Mouse (Mus musculus): ENCODE data around the gene Ptcd1. TPM values are rescaled to one million over a fixed set of nuclear protein-coding genes. Genes with fewer than 3 reads are reported as not detected.
"Not testable (repeated sequence)": the region's sequence is repeated elsewhere in the genome, so short reads cannot be mapped to it uniquely, and the experiment has no call there.

Ptcd1 gene
- polyA plus RNA-seq, 1 experiment, result 10.3 TPM

- 24% methylated on average over 10 of the region's 10 CpGs for WGBS
- no peak for DNase-seq (ENCODE audit: low read depth, low spot score)
Observed at GRCm38 (mm10) chr5:145116916-145117315, 50.0 kb downstream of the Ptcd1 start.

DNA sequence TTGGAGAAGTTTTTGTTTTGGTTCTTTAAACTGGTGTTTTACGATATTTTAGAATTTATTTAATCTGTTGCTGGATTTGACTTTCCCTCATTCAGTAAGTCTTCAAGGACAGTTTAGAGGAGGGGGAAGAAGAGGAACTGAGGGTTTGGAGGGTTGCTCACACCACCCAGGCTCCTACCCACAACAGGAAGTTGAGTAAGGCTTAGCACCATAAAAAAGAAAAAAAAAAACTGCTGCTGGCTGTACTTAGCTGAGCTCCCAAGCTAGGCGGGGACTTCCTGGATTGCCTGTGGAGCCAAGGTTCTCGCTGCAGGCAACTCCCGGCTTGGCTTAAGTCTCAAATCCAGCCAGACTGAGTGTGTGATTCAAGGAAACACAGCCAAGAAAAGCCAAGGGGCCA lies 50.6 kb downstream of the Ptcd1 start:
- WGBS, result 3% methylated on average over 4 of the region's 4 CpGs
- peak; percentile 74 for DNase-seq (ENCODE audit: low read depth, low spot score)

GRCm38 (mm10) chr5:145115736-145116135 lies 51.2 kb downstream of the Ptcd1 start:
- no peak for DNase-seq (ENCODE audit: low read depth, low spot score)
- WGBS, result 30% methylated on average over 5 of the region's 5 CpGs

DNA sequence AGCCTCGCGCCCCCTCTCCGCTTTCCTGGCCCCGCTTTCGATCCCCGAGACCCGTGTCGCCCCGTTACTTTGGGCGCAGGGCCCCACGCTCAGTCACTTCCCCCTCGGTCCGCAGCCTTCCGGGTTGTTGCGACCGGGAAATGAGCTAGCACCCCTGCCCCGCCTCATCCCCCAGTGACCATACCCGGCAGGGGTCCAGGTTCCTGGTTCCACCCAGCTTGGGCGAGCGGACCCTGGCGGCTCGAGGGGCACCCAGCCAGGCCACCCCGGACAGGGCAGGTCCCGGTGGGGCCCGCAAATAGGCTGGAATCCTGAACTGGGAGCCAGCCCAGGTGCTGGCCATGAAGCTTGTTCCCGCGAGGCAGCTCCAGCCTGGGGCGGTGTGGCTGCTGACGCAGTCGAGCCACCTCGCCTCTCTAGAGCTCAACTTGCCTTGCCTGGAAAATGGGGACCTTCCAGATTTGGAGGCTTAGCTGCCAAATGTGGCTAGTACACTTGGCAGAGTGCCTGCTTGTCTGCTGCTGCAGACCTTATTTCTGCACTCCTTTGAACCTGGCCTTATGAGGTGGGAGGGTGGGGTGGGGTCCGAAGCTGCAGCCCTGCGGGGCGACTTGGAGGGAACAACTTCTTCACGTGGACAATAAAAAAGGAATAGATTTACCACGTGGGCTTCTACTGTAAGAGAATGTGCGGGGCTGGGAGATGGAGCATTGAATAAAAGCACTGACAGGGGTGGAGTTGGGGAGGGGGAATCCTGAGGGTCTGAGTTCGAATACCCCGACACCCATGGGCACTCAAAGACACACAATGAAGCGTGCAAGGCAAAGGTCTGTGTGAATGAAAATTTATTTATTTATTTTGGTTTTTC lies 52.1 kb downstream of the Ptcd1 start:
- 4% methylated on average over 40 of the region's 40 CpGs for WGBS
- DNase-seq (ENCODE audit: low read depth, low spot score), result no peak

- WGBS, result 1% methylated on average over 51 of the region's 53 CpGs
- no peak for DNase-seq (ENCODE audit: low read depth, low spot score)
Observed at GRCm38 (mm10) chr5:145114071-145114605, 52.8 kb downstream of the Ptcd1 start, which contains the start of gene Arpc1b. Gene Arpc1b (plus strand): TSS chr5:145114215.

DNA sequence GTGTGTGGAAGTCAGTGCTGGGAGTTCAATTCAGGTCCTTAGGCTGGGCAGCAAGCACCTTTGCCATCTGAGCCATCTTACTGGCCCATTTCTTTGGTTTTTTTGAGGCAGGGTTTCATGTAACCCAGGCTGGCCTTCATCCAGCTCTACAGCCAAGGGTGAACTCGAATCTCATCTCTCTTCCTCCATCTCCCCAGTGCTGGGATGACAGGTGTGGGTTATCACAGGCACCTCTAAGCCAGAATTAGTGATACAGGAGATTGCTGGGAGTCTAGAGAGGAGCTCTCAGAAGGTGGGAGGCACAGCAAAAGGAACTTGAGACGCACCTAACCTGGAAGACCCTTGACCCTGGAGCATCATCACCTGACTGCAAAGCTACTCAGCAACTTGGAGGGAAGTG lies 53.5 kb downstream of the Ptcd1 start:
- no peak for DNase-seq (ENCODE audit: low read depth, low spot score)
- 6% methylated on average over 2 of the region's 2 CpGs for WGBS

GRCm38 (mm10) chr5:145112566-145112965 lies 54.3 kb downstream of the Ptcd1 start:
- WGBS, result 81% methylated on average over 8 of the region's 8 CpGs
- DNase-seq (ENCODE audit: low read depth, low spot score), result no peak

- 87% methylated on average over 6 of the region's 6 CpGs for WGBS
- DNase-seq (ENCODE audit: low read depth, low spot score), result no peak
Observed at GRCm38 (mm10) chr5:145110401-145110800, 56.5 kb downstream of the Ptcd1 start.

- DNase-seq (ENCODE audit: low read depth, low spot score), result no peak
- 51% methylated on average over 9 of the region's 9 CpGs for WGBS
Observed at GRCm38 (mm10) chr5:145105694-145106275, 61.1 kb downstream of the Ptcd1 start.

DNA sequence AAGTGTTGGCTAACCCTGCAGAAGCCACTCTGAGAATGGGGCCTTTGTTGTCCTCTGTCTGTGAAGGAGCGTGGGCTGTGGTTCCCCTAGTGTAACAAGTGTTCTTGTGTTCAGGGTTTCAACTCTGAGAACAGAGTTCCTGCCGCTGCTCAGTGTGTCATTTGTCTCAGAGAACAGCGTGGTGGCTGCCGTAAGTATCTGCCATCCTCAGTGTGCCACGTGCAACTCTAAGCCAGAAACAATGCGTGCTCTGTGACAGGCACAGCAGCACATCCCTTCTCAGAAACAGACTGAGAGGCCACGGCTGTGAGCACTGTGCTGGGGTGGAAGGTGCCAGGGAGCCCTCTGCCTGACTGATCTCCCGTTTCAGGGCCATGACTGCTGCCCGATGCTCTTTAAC lies 62.6 kb downstream of the Ptcd1 start:
- DNase-seq (ENCODE audit: low read depth, low spot score), result no peak
- WGBS, result 96% methylated on average over 9 of the region's 9 CpGs

DNA sequence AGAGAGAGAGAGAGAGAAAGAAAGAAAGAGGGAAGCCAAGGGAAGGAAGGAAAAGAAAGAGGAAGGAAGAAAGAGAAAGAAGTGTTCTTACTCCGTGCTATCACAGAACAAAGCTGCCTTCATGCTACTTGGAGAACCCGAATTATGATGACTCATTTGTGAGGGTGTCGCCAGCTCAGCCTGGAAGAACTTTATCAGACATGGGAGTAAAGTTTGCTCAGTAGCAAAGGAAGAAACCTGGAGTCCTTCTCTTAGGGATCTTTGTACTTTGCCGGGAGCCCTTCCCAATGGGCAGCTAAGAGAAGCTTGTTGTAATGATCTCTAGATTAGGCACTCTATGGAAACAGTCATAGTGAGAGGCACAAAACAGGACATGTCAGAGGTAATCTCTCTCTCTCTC lies 64.2 kb downstream of the Ptcd1 start:
- WGBS, result 33% methylated on average over 4 of the region's 4 CpGs
- no peak for DNase-seq (ENCODE audit: low read depth, low spot score)

DNA sequence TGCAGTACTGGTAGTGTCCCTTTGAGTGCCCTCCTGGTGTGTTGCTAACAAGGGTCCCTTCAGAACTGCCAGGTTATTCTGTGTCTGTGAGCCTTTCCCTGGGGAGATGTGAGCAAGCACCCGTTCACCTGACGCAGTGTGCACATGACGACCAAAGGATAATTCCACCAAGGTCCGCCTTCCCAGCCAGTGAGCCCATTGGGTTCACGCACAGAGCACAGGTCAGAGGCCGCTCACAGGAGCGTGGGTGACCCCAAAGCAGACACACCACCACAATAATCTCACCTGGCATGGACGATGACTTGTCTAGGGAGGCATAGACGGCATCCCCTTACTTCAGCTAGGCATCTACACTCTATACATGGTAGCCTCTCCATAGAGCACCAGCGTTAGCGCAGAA lies 65.5 kb downstream of the Ptcd1 start:
- DNase-seq (ENCODE audit: low read depth, low spot score), result not testable (repeated sequence)
- WGBS, result 98% methylated on average over 11 of the region's 11 CpGs

- DNase-seq (ENCODE audit: low read depth, low spot score), result no peak
- 95% methylated on average over 9 of the region's 9 CpGs for WGBS
Observed at GRCm38 (mm10) chr5:145100960-145101359, 65.9 kb downstream of the Ptcd1 start.

DNA sequence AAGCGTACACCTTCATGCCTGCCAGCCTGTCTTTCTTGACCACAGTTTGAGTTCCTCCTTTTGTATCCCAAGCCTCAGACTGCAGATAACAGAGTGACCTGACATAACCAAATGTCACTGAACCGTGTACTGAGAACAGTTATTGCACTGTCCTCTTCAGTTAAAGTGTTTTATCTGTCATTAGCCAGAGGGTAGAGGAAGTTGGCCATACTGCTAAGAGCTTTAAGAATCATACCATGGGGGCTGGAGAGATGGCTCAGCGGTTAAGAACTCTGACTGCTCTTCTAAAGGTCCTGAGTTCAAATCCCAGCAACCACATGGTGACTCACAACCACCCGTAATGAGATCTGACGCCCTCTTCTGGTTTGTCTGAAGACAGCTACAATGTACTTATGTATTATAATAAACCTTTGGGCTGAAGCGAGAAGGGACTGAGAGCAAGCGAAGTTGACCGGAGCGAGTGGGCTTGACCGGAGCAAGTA lies 68.5 kb downstream of the Ptcd1 start:
- no peak for DNase-seq (ENCODE audit: low read depth, low spot score)
- 89% methylated on average over 10 of the region's 10 CpGs for WGBS

Other genes starting within 250 kb of the Ptcd1 start
- 11.6 and 15.9 TPM in 2 replicates for gene Smurf1, start 201.3 kb downstream of the Ptcd1 start, polyA plus RNA-seq (2012; rRNA removed)
- not detected in 2 replicates for gene Gm4871, start 134.4 kb downstream of the Ptcd1 start, polyA plus RNA-seq (2012; rRNA removed)
- gene 1700018F24Rik, start 124.1 kb downstream of the Ptcd1 start, polyA plus RNA-seq (2012; rRNA removed), result not detected in 2 replicates
- gene Arpc1a, start 83.3 kb downstream of the Ptcd1 start, polyA plus RNA-seq (2012; rRNA removed), result 146 and 160 TPM in 2 replicates
- not detected in 2 replicates for gene Kpna7, start 83.1 kb downstream of the Ptcd1 start, polyA plus RNA-seq (2012; rRNA removed)
- 768 and 891 TPM in 2 replicates for gene Arpc1b, start 52.9 kb downstream of the Ptcd1 start, polyA plus RNA-seq (2012; rRNA removed)
- gene Pdap1, start 26.9 kb downstream of the Ptcd1 start, polyA plus RNA-seq (2012; rRNA removed), result 25.6 and 26.0 TPM in 2 replicates
- gene Bud31, start 26.7 kb downstream of the Ptcd1 start, polyA plus RNA-seq (2012; rRNA removed), result 70.3 and 82.2 TPM in 2 replicates
- 34.0 and 34.6 TPM in 2 replicates for gene Cpsf4, start 105 bp upstream of the Ptcd1 start, polyA plus RNA-seq (2012; rRNA removed)
- gene Atp5j2, start 25.0 kb upstream of the Ptcd1 start, polyA plus RNA-seq (2012; rRNA removed), result 335 and 350 TPM in 2 replicates
- 4.7 and 5.7 TPM in 2 replicates for gene Zkscan14, start 34.8 kb upstream of the Ptcd1 start, polyA plus RNA-seq (2012; rRNA removed)
- gene Zkscan5, start 37.5 kb upstream of the Ptcd1 start, polyA plus RNA-seq (2012; rRNA removed), result 3.8 and 4.9 TPM in 2 replicates
- 14.2 and 16.0 TPM in 2 replicates for gene Zfp655, start 64.6 kb upstream of the Ptcd1 start, polyA plus RNA-seq (2012; rRNA removed)
- 8.2 and 15.0 TPM in 2 replicates for gene Zscan25, start 113.4 kb upstream of the Ptcd1 start, polyA plus RNA-seq (2012; rRNA removed)
- gene Cyp3a57, start 178.2 kb upstream of the Ptcd1 start, polyA plus RNA-seq (2012; rRNA removed), result not detected in 2 replicates

Measured in large intestine, adult 2 months (tissue).